Mouse (Mus musculus): ENCODE data around the gene Ren1. TPM values are rescaled to one million over a fixed set of nuclear protein-coding genes. Genes with fewer than 3 reads are reported as not detected.
A peak's percentile ranks its signal among the peaks of the same experiment; 100 is the strongest.

The Ren1 gene
- polyA plus RNA-seq, 1 experiment from 2014 or later = 0.20 TPM

DNA sequence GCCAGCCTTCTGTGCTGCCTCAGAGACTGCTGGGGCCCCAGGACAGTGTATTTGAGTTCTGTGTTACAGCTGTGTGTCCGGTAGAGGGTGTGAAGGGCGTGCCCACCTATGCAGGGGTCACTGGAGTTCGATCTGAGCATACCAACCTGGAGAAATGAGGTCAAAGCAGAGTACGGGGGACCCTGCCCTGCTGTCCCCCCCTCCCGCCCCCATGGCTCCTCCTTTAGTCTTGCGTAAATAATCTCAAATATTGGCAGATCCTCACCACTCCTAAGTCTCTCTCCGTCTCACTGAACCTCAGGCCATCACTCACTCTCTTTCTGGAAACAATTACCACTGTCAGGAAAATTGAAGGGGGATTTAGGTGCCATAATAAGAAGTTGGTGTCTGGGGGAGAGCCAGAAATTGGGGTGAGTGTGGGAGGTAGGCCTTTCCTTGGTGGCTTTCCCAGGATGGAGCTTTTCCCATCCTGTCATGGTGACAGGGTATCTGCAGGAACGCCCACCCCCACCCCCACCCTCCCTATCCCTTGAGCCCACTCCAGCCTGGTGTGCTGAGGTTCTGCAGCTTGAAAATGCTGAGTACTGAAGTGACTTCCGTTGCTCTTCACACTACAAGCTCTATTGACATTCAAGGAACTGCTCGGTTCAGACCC lies 16.8 kb downstream of the Ren1 start:
- H3K4me2 ChIP-seq = no peak overlapping the region
- H3K36me3 ChIP-seq = no peaks in the 10 kb centered on the region
- H3K9me3 ChIP-seq = no peaks in the 10 kb centered on the region
- 52% methylated on average over 10 of the region's 10 CpGs for WGBS
- peaks cover 29% of the 10 kb centered on the region for H3K4me1 ChIP-seq (replicated peaks)
- H3K9ac ChIP-seq = no peak overlapping the region
- no peak overlapping the region for H3K27ac ChIP-seq (replicated peaks)
- peaks cover 28% of the 10 kb centered on the region for H3K27me3 ChIP-seq
- ATAC-seq (ENCODE audit: low read depth) = no peak
- no peak overlapping the region for H3K4me3 ChIP-seq

DNA sequence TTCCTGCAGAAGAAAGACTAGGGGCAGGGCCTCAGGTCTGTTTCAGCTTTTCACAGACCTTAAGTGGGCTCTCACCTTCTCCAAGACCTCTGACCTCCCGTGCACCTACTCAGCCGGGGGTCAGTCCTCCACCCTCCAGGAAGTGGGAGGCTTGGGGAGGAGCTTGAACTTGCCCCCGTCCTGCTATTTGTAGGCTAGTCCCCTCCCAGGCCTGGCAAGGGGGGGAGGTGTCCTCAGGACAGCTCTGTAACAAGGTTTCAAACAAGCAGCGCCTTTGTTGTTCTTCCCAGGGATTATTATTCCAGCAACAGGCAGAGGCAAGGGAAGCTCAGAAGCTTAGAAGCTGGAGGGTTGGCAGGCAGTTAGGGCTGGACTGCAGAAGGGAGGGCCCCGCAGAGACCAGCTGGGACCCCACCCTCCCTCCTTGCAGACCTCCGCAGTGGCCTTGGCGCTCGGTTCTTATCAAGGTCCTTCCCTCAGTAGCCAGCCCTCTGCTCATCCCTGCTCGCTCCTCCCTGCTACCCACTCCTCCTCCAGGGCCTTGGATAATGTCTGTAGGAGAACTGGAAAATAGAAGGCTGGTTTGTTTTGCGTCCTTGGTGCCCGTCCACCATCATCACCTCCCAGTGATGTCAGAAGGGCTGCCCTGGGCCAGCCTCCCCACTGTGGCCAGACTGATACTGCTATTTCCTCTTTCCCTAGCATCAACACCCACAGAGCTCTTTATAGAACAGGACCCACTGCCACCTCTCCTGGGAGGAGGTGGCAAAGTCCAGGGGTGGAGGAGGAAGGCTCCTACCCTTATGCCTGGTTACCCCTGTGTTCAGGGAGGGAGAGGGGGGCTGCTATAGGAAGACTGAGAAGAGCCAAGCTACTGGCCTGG lies 17.5 kb downstream of the Ren1 start:
- peaks cover 37% of the 10 kb centered on the region for H3K4me1 ChIP-seq (replicated peaks)
- WGBS = 12% methylated on average over 11 of the region's 11 CpGs
- no peak overlapping the region for H3K27ac ChIP-seq (replicated peaks)
- H3K9ac ChIP-seq = peak overlapping the region; percentile 31; the same call in 1 of the 2 replicates
- no peaks in the 10 kb centered on the region for H3K9me3 ChIP-seq
- ATAC-seq (ENCODE audit: low read depth) = no peak
- H3K27me3 ChIP-seq = peaks cover 28% of the 10 kb centered on the region
- H3K4me3 ChIP-seq = no peak overlapping the region
- no peak overlapping the region for H3K4me2 ChIP-seq
- H3K36me3 ChIP-seq = no peaks in the 10 kb centered on the region

DNA sequence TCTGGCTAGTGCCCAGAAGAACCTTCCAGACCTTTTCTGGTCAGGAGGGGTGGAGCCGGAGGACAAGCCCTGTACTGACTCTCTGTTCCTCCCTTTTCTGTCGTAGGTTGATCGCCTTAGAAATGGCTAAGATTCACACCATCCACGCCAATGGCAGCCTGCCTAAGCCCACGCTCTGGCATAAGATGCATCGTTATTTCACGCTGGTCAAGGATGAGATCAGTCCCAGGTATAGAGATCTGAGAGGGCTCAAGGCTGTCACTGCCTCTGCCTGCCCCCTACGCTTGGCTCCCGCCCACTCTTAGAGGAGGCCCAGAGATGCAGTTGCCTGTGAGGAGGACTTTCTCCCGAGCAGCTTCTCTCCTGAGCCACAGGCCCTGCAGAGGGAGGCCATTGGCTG lies 18.3 kb downstream of the Ren1 start:
- peaks cover 28% of the 10 kb centered on the region for H3K27me3 ChIP-seq
- no peak overlapping the region for H3K9ac ChIP-seq
- H3K9me3 ChIP-seq = no peaks in the 10 kb centered on the region
- no peak overlapping the region for H3K27ac ChIP-seq (replicated peaks)
- ATAC-seq (ENCODE audit: low read depth) = no peak
- 60% methylated on average over 10 of the region's 10 CpGs for WGBS
- no peak overlapping the region for H3K4me3 ChIP-seq
- H3K4me2 ChIP-seq = no peak overlapping the region
- H3K4me1 ChIP-seq (replicated peaks) = peaks cover 40% of the 10 kb centered on the region
- H3K36me3 ChIP-seq = no peaks in the 10 kb centered on the region

DNA sequence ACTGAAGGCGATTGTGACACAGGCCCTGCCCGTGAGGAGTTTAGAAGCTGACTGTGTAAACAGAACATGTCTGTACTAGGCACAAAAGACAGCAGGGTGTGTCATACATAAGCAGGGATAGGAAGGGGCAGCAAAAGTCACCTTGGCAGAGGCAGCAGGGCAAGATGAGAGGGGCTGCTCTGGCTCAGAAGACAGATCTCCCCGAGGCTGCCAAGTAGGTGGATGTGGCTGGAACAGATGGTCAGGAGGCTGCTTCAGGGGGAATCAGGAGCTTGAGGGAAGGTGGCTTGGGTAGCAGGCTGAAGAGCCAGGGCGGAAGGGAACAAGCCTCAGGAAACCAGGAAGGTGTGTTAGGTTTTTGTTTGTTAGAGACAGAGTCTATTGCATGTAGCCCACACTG lies 20.0 kb downstream of the Ren1 start:
- WGBS = 87% methylated on average over 4 of the region's 4 CpGs
- no peak for ATAC-seq (ENCODE audit: low read depth)
- Histone ChIP-seq H3K9me3 (no peaks in the 10 kb centered on the region), H3K4me2 (no peak overlapping the region), H3K27ac (replicated peaks) (no peak overlapping the region), H3K4me3 (no peak overlapping the region), H3K9ac (no peak overlapping the region), H3K4me1 (replicated peaks) (peaks cover 31% of the 10 kb centered on the region), H3K36me3 (no peaks in the 10 kb centered on the region), H3K27me3 (peaks cover 14% of the 10 kb centered on the region)

DNA sequence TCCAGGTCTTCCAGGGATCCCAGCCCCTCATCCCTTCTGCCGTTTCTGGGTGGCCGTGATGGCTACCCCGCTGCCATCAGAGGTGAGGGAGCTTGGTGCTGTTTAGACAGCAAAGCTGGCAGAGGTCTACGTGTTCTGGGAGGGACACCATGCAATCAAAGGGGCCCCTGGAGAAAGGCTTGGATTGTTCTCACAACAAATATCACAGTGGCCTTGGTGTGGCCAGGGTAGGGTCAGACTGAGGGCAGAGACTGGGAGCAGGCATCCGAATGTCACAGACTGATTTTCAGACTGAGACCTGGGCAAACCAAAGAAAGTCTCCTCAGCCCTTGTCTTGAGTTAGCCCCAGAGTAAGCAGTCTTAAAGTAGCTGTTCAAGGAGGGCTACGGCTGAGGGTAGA lies 21.1 kb downstream of the Ren1 start:
- H3K36me3 ChIP-seq = no peaks in the 10 kb centered on the region
- H3K9ac ChIP-seq = no peak overlapping the region
- 0 out of 2 replicates have a peak, but pooled peaks cover 4% of the 10 kb centered on the region for H3K27me3 ChIP-seq
- peaks cover 39% of the 10 kb centered on the region for H3K4me1 ChIP-seq (replicated peaks)
- no peak overlapping the region for H3K4me2 ChIP-seq
- no peak for ATAC-seq (ENCODE audit: low read depth)
- no peaks in the 10 kb centered on the region for H3K9me3 ChIP-seq
- H3K27ac ChIP-seq (replicated peaks) = no peak overlapping the region
- no peak overlapping the region for H3K4me3 ChIP-seq
- WGBS = 71% methylated on average over 6 of the region's 6 CpGs

DNA sequence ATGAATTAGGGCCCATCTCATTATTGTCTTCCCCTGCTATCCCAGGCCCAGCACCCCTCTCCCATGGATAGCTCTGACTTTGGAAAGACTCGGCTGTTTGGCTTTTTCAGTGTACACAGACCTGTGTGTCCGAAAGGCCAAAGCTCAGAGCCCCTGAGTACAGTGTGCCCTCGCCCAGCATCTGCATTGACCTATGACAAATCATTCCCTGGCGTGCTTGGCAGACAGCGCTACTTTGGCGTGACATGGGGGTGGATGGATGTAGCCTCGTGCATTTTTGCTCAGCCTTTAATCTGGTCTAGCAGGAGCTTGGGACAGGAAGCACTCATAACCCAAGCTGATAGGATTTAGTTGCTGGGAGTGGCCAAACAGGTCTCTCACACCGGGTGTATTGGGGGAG lies 21.8 kb downstream of the Ren1 start:
- Histone ChIP-seq H3K9ac (no peak overlapping the region), H3K27me3 (no peaks in the 10 kb centered on the region), H3K9me3 (no peaks in the 10 kb centered on the region), H3K4me1 (replicated peaks) (peaks cover 41% of the 10 kb centered on the region), H3K4me3 (no peak overlapping the region), H3K27ac (replicated peaks) (no peak overlapping the region), H3K4me2 (no peak overlapping the region), H3K36me3 (no peaks in the 10 kb centered on the region)
- WGBS = 52% methylated on average over 8 of the region's 8 CpGs
- no peak for ATAC-seq (ENCODE audit: low read depth)

DNA sequence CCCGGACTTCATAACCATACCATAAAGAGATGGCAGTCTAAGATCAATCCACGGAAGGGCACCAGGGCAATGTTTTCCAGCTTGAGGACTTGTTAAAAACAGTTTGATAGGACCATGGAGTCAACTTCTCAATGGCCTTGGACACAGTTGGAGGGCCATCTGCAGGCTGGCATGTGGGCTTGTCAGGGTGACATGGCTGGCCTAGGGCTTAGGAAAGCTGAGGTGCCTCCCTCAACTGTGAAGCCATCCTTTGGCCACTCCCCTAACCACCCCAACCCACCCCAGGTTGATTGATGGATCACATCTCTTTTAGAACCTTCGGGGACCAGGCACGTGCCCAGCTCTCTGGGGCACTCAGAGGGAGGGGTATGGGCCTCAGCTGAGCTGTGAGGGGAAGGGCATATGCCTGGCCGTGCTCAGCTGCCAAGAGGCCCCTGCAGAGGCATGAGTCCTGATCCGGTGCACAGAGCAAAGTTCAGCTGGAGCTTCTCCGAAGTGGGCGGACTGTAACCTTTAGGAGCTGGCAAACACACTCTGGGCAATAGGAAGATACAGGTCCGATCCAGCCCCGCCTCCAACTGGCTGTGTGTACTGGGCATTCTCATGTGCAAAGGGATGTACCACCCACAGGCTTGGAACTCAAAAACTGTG lies 25.5 kb downstream of the Ren1 start:
- Histone ChIP-seq H3K36me3 (no peaks in the 10 kb centered on the region), H3K4me1 (replicated peaks) (peaks cover 38% of the 10 kb centered on the region), H3K9me3 (no peaks in the 10 kb centered on the region), H3K27ac (replicated peaks) (no peak overlapping the region), H3K27me3 (no peaks in the 10 kb centered on the region), H3K9ac (no peak overlapping the region), H3K4me2 (no peak overlapping the region), H3K4me3 (no peak overlapping the region)
- 54% methylated on average over 10 of the region's 10 CpGs for WGBS
- no peak for ATAC-seq (ENCODE audit: low read depth)

DNA sequence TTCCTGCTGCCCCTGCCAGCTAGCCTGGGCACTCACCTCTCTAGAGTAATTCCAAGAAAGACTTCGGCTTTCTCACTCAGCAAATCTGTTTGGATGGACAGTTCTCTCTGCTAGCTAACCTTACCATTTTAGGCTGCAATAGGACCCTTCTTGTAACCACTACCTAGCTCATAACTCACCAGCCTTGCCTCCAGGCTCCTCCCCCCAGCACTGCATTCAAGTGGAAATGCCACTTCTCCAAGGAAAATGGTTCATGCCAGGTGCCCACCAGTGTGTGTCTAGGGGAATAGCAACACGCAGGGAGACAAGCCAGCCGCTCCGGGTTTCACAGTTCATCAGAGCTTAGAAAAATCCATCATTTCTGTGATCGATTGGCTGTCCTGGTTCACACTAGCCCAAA lies 27.2 kb downstream of the Ren1 start:
- peaks cover 37% of the 10 kb centered on the region for H3K4me1 ChIP-seq (replicated peaks)

DNA sequence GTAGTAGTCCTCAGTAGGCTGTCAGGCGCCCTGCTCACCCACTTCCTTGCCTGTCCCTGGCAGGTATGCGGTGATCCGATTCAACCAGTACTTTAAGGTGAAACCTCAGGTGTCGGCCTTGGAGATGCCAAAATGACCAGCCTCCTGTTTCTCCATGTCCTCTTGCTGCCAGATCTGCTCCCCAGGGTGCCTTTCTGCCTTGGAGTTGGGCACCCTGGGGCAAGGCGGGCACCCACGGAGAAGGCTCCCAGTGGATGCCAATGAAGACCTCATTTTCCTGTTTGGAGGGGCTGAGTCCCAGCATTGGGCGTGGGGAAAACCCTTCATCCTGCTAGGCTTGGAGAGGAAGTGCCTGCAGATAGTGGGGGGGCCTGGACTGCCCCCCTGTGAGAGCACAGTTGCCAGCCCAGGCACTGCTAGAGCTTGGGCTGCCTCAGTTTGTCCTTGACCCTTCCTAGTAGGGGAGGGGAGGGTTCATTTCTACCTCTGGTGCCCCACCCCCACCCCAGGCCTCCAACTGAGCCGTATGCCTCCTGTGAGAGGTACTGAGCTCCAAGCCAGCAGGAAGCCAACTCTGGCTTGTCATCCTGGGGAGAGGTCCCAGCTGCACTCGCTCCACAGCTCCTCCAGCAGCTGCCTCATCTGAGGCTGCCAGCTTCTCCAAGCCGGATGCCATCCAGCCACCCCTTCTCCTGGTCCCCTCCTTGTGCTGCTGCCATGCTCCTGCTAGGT lies 29.1 kb downstream of the Ren1 start:
- Histone ChIP-seq H3K27me3 (no peaks in the 10 kb centered on the region), H3K4me2 (no peak overlapping the region), H3K9me3 (no peaks in the 10 kb centered on the region), H3K27ac (replicated peaks) (0 out of 2 replicates have a peak overlapping the region, but pooled peaks have one; percentile 13), H3K9ac (0 out of 2 replicates have a peak overlapping the region, but pooled peaks have one; percentile 12), H3K4me1 (replicated peaks) (peaks cover 39% of the 10 kb centered on the region), H3K4me3 (no peak overlapping the region), H3K36me3 (peaks cover 13% of the 10 kb centered on the region)
- ATAC-seq (ENCODE audit: low read depth) = no peak
- 64% methylated on average over 10 of the region's 10 CpGs for WGBS

More for the DNA sequence above, 27.2 kb downstream of the Ren1 start:
- H3K36me3 ChIP-seq = no peaks in the 10 kb centered on the region
- ATAC-seq (ENCODE audit: low read depth) = no peak
- H3K4me2 ChIP-seq = no peak overlapping the region
- H3K27ac ChIP-seq (replicated peaks) = no peak overlapping the region
- no peak overlapping the region for H3K9ac ChIP-seq
- H3K9me3 ChIP-seq = no peaks in the 10 kb centered on the region
- 84% methylated on average over 5 of the region's 5 CpGs for WGBS
- H3K27me3 ChIP-seq = no peaks in the 10 kb centered on the region
- no peak overlapping the region for H3K4me3 ChIP-seq

DNA sequence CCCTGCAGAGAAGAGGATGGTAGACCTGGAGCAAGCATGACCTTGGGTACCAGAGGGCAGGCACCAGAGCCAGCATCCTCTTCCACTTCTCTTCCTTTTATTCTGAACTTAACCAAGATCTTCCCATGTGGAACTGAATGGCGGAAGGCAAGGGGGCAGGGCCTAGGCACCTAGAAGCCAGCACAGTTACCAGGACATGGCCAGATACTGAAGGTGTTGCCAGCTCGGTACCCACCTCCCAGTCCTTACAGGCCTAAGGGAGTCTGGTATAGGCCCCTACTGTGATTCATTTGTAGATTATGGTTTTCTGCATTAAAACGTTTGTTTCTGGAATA lies 29.6 kb downstream of the Ren1 start:
- H3K27ac ChIP-seq (replicated peaks) = 0 out of 2 replicates have a peak overlapping the region, but pooled peaks have one; percentile 13
- no peak overlapping the region for H3K9ac ChIP-seq
- no peaks in the 10 kb centered on the region for H3K9me3 ChIP-seq
- no peaks in the 10 kb centered on the region for H3K27me3 ChIP-seq
- peaks cover 18% of the 10 kb centered on the region for H3K36me3 ChIP-seq
- H3K4me3 ChIP-seq = no peak overlapping the region
- ATAC-seq (ENCODE audit: low read depth) = no peak
- WGBS = 88% methylated on average over 3 of the region's 3 CpGs
- H3K4me1 ChIP-seq (replicated peaks) = peaks cover 39% of the 10 kb centered on the region
- H3K4me2 ChIP-seq = no peak overlapping the region

DNA sequence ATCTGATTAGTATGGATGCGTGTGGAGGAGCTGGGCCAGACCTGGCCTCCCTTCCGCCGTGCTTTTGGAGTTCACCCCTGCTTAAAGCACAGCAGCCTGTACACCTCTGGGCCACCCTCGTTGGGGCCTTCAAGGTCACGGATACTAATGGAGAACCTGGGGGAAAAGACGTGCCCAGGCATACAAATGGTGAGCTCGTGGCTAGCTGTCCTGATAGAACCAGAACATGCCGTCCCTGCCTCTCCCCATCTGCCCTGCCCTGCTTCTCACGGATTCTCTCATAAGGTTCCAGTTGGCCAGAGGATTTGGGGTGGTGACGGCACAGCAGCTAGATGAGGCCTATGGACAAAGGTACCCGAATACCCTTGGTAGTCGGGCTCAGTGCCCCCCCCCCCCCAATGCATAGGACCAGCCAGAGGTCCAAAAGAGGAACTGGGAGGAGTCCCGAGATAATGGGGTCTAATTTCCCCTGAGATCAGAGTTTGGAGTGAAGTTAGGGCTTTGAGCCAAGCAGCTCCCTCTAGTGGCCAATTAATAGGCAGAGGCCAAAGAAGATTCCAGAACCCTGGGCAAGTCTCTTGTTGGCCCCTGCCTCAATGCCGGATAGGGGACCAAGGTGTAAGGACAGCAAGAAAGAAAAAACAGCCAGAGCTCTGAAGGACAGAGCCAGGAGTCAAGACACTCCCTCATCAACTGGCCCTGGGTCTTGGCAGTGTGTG lies 30.2 kb downstream of the Ren1 start:
- 74% methylated on average over 14 of the region's 14 CpGs for WGBS

More for the DNA sequence above, 30.2 kb downstream of the Ren1 start:
- H3K27me3 ChIP-seq = no peaks in the 10 kb centered on the region
- peaks cover 24% of the 10 kb centered on the region for H3K36me3 ChIP-seq
- H3K9me3 ChIP-seq = no peaks in the 10 kb centered on the region
- H3K9ac ChIP-seq = no peak overlapping the region
- no peak overlapping the region for H3K4me3 ChIP-seq
- no peak for ATAC-seq (ENCODE audit: low read depth)
- peaks cover 39% of the 10 kb centered on the region for H3K4me1 ChIP-seq (replicated peaks)
- no peak overlapping the region for H3K4me2 ChIP-seq
- 0 out of 2 replicates have a peak overlapping the region, but pooled peaks have one; percentile 13 for H3K27ac ChIP-seq (replicated peaks)
